Mouse (Mus musculus) heart, adult 2 months (tissue): ENCODE data around the gene Iqce.

Source experiments
- CTCF ChIP-seq: fragments of 200-600 bp; IDR thresholded peaks from 2 replicates; pipeline ENCODE4 v1.8.1; 2022; ENCODE audit warnings: antibody characterized with exemption, mild to moderate bottlenecking, moderate library complexity
- EP300 ChIP-seq: fragments of 200-500 bp; IDR thresholded peaks from 2 replicates; pipeline ENCODE4 v1.6.1; 2011; ENCODE audit warnings: low read depth, low read length, control low read depth; ENCODE audit not compliant: insufficient read depth

DNA sequence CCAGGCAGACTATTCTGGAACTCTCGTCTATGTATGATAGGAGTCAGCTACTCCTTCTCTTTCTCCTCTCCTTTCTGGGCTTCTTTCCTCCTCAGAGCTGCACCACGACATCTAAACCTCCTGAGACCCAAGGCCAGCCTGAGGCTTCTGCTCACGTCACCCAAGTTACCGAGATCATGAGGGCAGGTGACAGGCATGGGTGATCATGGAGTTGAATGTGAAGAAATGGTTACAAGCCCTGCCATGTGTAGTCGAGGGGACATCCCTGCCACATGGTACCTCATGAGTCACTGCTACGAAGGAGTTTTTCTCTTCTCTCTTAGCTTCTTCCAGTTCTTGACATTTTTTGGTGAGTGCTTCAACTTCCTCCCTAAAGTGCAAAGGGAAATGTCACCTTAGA lies 25.0 kb downstream of the Iqce start:
- TF ChIP-seq EP300 (no peak), CTCF (no peak)
